Mouse (Mus musculus): ENCODE measurements at regions not wholly inside any gene's neighbourhood (a gene's known extent, or its start where the extent isn't known, plus 50 kb on each side); places are given as distances from the start of the nearest gene placed in this dataset.

- Histone ChIP-seq H3K4me3 (replicated peaks in 1 of 3; ENCODE audit: low read depth in 2 of 3, low read length in 2 of 3, poor library complexity in 1 of 3) (no peak overlapping the region), H3K36me3 (replicated peaks in 1 of 2; ENCODE audit: control insufficient read depth in 1 of 2, insufficient read depth in 1 of 2, low read length in 1 of 2) (no peaks in the 10 kb centered on the region), H3K9ac (ENCODE audit: insufficient read depth, low read depth) (no peak overlapping the region), H3K79me2 (replicated peaks; ENCODE audit: control insufficient read depth, extremely low read depth, insufficient read depth, poor library complexity, severe bottlenecking) (no peaks in the 10 kb centered on the region), H3K27me3 (replicated peaks) (no peaks in the 10 kb centered on the region), H3K27ac (ENCODE audit: insufficient read depth, low read depth) (no peak overlapping the region), H3K9me3 (replicated peaks; ENCODE audit: low read length) (peaks cover 57% of the 10 kb centered on the region), H3K4me2 (ENCODE audit: insufficient read depth, low read depth, poor library complexity, severe bottlenecking) (no peak overlapping the region), H3K4me1 (ENCODE audit: control insufficient read depth in 1 of 2, insufficient read depth in 2 of 2) (no peaks in the 10 kb centered on the region)
- dilution Hi-C loops (cut with MboI; ENCODE audit: extremely low pct_ligation_motif_present, extremely low pct_unique_long_range_greater_than_20kb, low sequenced_read_pairs) (no loop called here), in situ Hi-C loops (cut with MboI; ENCODE audit: low pct_ligation_motif_present, low pct_unique_long_range_greater_than_20kb, low sequenced_read_pairs) (no loop called here)
- TF ChIP-seq ZKSCAN1 (IDR thresholded peaks at IDR 0.05; ENCODE audit: borderline replicate concordance, low read depth, low read length) (no peak), BHLHE40 (IDR thresholded peaks at IDR 0.05; ENCODE audit: low read depth, low read length) (no peak), JUN (IDR thresholded peaks at IDR 0.05; ENCODE audit: insufficient read depth, low read depth, low read length) (no peak), ZMIZ1 (IDR thresholded peaks at IDR 0.05; ENCODE audit: low read depth, low read length) (no peak), MAZ (IDR thresholded peaks at IDR 0.05; ENCODE audit: low read depth, low read length) (no peak), POLR2A (IDR thresholded peaks at IDR 0.05; ENCODE audit: low read depth, low read length) (no peak), MYC (IDR thresholded peaks at IDR 0.05; ENCODE audit: low read depth, low read length) (no peak), JUND (conservative IDR thresholded peaks at IDR 0.05; ENCODE audit: low read depth, low read length) (no peak)
- DNase-seq (ENCODE audit: extremely low read depth), result no peak
Measured at GRCm38 (mm10) chr2:171373016-171373415, 641.4 kb downstream of the Dok5 start.

GRCm38 (mm10) chr2:171371751-171372150 lies 640.1 kb downstream of the Dok5 start:
- Histone ChIP-seq H3K79me2 (replicated peaks; ENCODE audit: control insufficient read depth, extremely low read depth, insufficient read depth, poor library complexity, severe bottlenecking) (no peaks in the 10 kb centered on the region), H3K4me1 (ENCODE audit: control insufficient read depth in 1 of 2, insufficient read depth in 2 of 2) (no peaks in the 10 kb centered on the region), H3K27ac (ENCODE audit: insufficient read depth, low read depth) (no peak overlapping the region), H3K9me3 (replicated peaks; ENCODE audit: low read length) (peaks cover 62% of the 10 kb centered on the region), H3K36me3 (replicated peaks in 1 of 2; ENCODE audit: control insufficient read depth in 1 of 2, insufficient read depth in 1 of 2, low read length in 1 of 2) (no peaks in the 10 kb centered on the region), H3K27me3 (replicated peaks) (no peaks in the 10 kb centered on the region), H3K9ac (ENCODE audit: insufficient read depth, low read depth) (no peak overlapping the region), H3K4me3 (replicated peaks in 1 of 3; ENCODE audit: low read depth in 2 of 3, low read length in 2 of 3, poor library complexity in 1 of 3) (no peak overlapping the region), H3K4me2 (ENCODE audit: insufficient read depth, low read depth, poor library complexity, severe bottlenecking) (no peak overlapping the region)
- DNase-seq (ENCODE audit: extremely low read depth), result no peak
- dilution Hi-C loops (cut with MboI; ENCODE audit: extremely low pct_ligation_motif_present, extremely low pct_unique_long_range_greater_than_20kb, low sequenced_read_pairs), result no loop called here
- in situ Hi-C loops (cut with MboI; ENCODE audit: low pct_ligation_motif_present, low pct_unique_long_range_greater_than_20kb, low sequenced_read_pairs), result no loop called here
- TF ChIP-seq MAX (IDR thresholded peaks at IDR 0.05; ENCODE audit: low read length), result no peak
- no peak for TF ChIP-seq ZKSCAN1 (IDR thresholded peaks at IDR 0.05; ENCODE audit: borderline replicate concordance, low read depth, low read length)
- no peak for TF ChIP-seq CHD1 (IDR thresholded peaks at IDR 0.05; ENCODE audit: low read depth, low read length)

- DNase-seq (ENCODE audit: extremely low read depth), result no peak
- dilution Hi-C loops (cut with MboI; ENCODE audit: extremely low pct_ligation_motif_present, extremely low pct_unique_long_range_greater_than_20kb, low sequenced_read_pairs) (no loop called here), in situ Hi-C loops (cut with MboI; ENCODE audit: low pct_ligation_motif_present, low pct_unique_long_range_greater_than_20kb, low sequenced_read_pairs) (no loop called here)
- Histone ChIP-seq H3K4me1 (ENCODE audit: control insufficient read depth in 1 of 2, insufficient read depth in 2 of 2) (no peaks in the 10 kb centered on the region), H3K4me3 (replicated peaks in 1 of 3; ENCODE audit: low read depth in 2 of 3, low read length in 2 of 3, poor library complexity in 1 of 3) (no peak overlapping the region), H3K4me2 (ENCODE audit: insufficient read depth, low read depth, poor library complexity, severe bottlenecking) (no peak overlapping the region), H3K27ac (ENCODE audit: insufficient read depth, low read depth) (no peak overlapping the region), H3K9ac (ENCODE audit: insufficient read depth, low read depth) (no peak overlapping the region), H3K36me3 (replicated peaks in 1 of 2; ENCODE audit: control insufficient read depth in 1 of 2, insufficient read depth in 1 of 2, low read length in 1 of 2) (no peaks in the 10 kb centered on the region), H3K9me3 (replicated peaks; ENCODE audit: low read length) (peaks cover 88% of the 10 kb centered on the region), H3K79me2 (replicated peaks; ENCODE audit: control insufficient read depth, extremely low read depth, insufficient read depth, poor library complexity, severe bottlenecking) (no peaks in the 10 kb centered on the region), H3K27me3 (replicated peaks) (no peaks in the 10 kb centered on the region)
- TF ChIP-seq UBTF (IDR thresholded peaks at IDR 0.05; ENCODE audit: low read depth, low read length), result no peak
- no peak for TF ChIP-seq CHD1 (IDR thresholded peaks at IDR 0.05; ENCODE audit: low read depth, low read length)
- TF ChIP-seq BHLHE40 (IDR thresholded peaks at IDR 0.05; ENCODE audit: low read depth, low read length), result no peak
- TF ChIP-seq CTCF (conservative IDR thresholded peaks at IDR 0.05 in 1 of 2, IDR thresholded peaks at IDR 0.05 in 1 of 2; ENCODE audit: low read depth in 2 of 2, low read length in 2 of 2), result no peak
- no peak for TF ChIP-seq MXI1 (IDR thresholded peaks at IDR 0.05; ENCODE audit: low read depth, low read length)
Measured at GRCm38 (mm10) chr2:171365553-171365952, 633.9 kb downstream of the Dok5 start.

Data from CH12.LX (cell line).